Mouse (Mus musculus) common myeloid progenitor, adult 5-6 weeks (primary cell): ENCODE results near the gene Snx12. TPM values are rescaled to one million over a fixed set of nuclear protein-coding genes. Genes with fewer than 3 reads are reported as not detected.

Experiments
- ATAC-seq: replicated peaks from 2 replicates; pipeline ENCODE4 v1.8.0; 2016; ENCODE audit warnings: low read depth, mild to moderate bottlenecking, moderate TSS enrichment, inconsistent platforms; ENCODE audit not compliant: poor library complexity, severe bottlenecking
- total RNA-seq: library from RNA; stranded (forward); fragments of 200-1000, 187-1606 nt; gene quantifications from 2 replicates; pipeline ENCODE4 v1.2.3, GENCODE M21; 2017

Gene Snx12
- total RNA-seq, result 32.8 and 52.3 TPM in 2 replicates

- peak; percentile 98 for ATAC-seq
These were observed at the start of gene Snx12 for GRCm38 (mm10) chrX:101221834-101222795. Snx12 (minus strand) TSS chrX:101222563.

- ATAC-seq, result peak; percentile 55; the same call in 1 of the 2 replicates
These were observed 46.4 kb upstream of the Snx12 start, which contains the start of gene Gm20489 for GRCm38 (mm10) chrX:101268755-101269124. Gm20489 (minus strand) TSS chrX:101269023.

- peak; percentile 83 for ATAC-seq
These were observed 45.8 kb upstream of the Snx12 start, which contains the start of gene Il2rg for GRCm38 (mm10) chrX:101268025-101268754. Il2rg (minus strand) TSS chrX:101268255.

- ATAC-seq, result no peak
These were observed 44.3 kb upstream of the Snx12 start for GRCm38 (mm10) chrX:101266631-101267030.

GRCm38 (mm10) chrX:101263892-101264291 lies 41.5 kb upstream of the Snx12 start, which contains the start of gene Gm614:
Gm614 (minus strand) TSS chrX:101263992.
- no peak for ATAC-seq

- peak; percentile 53 for ATAC-seq
These were observed 38.3 kb upstream of the Snx12 start for GRCm38 (mm10) chrX:101260441-101261325.

GRCm38 (mm10) chrX:101256603-101257002 lies 34.2 kb upstream of the Snx12 start:
- no peak for ATAC-seq

GRCm38 (mm10) chrX:101254740-101255139 lies 32.4 kb upstream of the Snx12 start:
- ATAC-seq, result peak; percentile 20; the same call in 1 of the 2 replicates

- peak; percentile 88 for ATAC-seq
These were observed 31.8 kb upstream of the Snx12 start, which contains the start of gene Foxo4 for GRCm38 (mm10) chrX:101253952-101254729. Foxo4 (plus strand) TSS chrX:101254528.

GRCm38 (mm10) chrX:101245011-101245410 lies 22.6 kb upstream of the Snx12 start:
- ATAC-seq, result no peak

- 0 out of 2 replicates have a peak, but pooled peaks have one; percentile 5 for ATAC-seq
These were observed 416 bp upstream of the Snx12 start for GRCm38 (mm10) chrX:101222796-101223162.

GRCm38 (mm10) chrX:101189285-101189684 lies 33.1 kb downstream of the Snx12 start:
- ATAC-seq, result peak; percentile 69; the same call in 1 of the 2 replicates

GRCm38 (mm10) chrX:101187647-101188046 lies 34.7 kb downstream of the Snx12 start:
- no peak for ATAC-seq

- ATAC-seq, result no peak
These were observed 49.0 kb downstream of the Snx12 start for GRCm38 (mm10) chrX:101173388-101173787.

- ATAC-seq, result no peak
These were observed 53.9 kb downstream of the Snx12 start for GRCm38 (mm10) chrX:101168425-101168824.

- ATAC-seq, result no peak
These were observed 58.6 kb downstream of the Snx12 start for GRCm38 (mm10) chrX:101163739-101164138.

GRCm38 (mm10) chrX:101163278-101163677 lies 59.1 kb downstream of the Snx12 start:
- ATAC-seq, result no peak

GRCm38 (mm10) chrX:101162532-101162931 lies 59.8 kb downstream of the Snx12 start:
- ATAC-seq, result no peak

- ATAC-seq, result no peak
These were observed 64.9 kb downstream of the Snx12 start for GRCm38 (mm10) chrX:101157488-101157887.
